In genomic region chr12:80507041-80507745, GRCm38 (mm10) we compare ENCODE assay signal across 8 mouse cellular contexts. TPM values are rescaled to one million over a fixed set of nuclear protein-coding genes. Genes with fewer than 3 reads are reported as not detected.
DNase-seq lines count a peak whose midpoint lies in the region; ATAC-seq and TF ChIP-seq lines count a peak whose summit lies in the region.
"Had no signal": no experiment of that assay in that cellular context is flagged by ENCODE, and none has a peak within 500 bp of the region (broad histone marks: within the 10 kb centered on the region; RNA-seq: fewer than 3 reads in every experiment).

No protein-coding gene starts in this region.

- no peak for ATAC-seq in neural tube, embryonic 13.5 days (ENCODE audit: low read depth)
- ATAC-seq in neural tube, embryonic 15.5 days (ENCODE audit: low FRiP score), result no peak
- peak; percentile 57 for ATAC-seq in kidney, embryonic 16.5 days (ENCODE audit: low FRiP score, low TSS enrichment)
- no peak for ATAC-seq in stomach, postnatal 0 days (ENCODE audit: low FRiP score, low TSS enrichment)
- no peak for ATAC-seq in forebrain, embryonic 14.5 days
- no peak for ATAC-seq in forebrain, embryonic 11.5 days (replicated peaks; ENCODE audit: low FRiP score)

- DNase-seq in gastrocnemius, postnatal 14 days, result peak; percentile 51
- DNase-seq in stomach, postnatal 0 days (ENCODE audit: low spot score), result no peak
- DNase-seq in forebrain, embryonic 14.5 days (ENCODE audit: low spot score), result no peak
- DNase-seq in forebrain, embryonic 11.5 days (ENCODE audit: low spot score), result no peak

- H3K9ac ChIP-seq in neural tube, embryonic 13.5 days, result no peak overlapping the region
- no peak overlapping the region for H3K9ac ChIP-seq in neural tube, embryonic 15.5 days (replicated peaks)
- H3K9ac ChIP-seq in kidney, embryonic 16.5 days (replicated peaks; ENCODE audit: low read length), result no peak overlapping the region
- H3K9ac ChIP-seq in stomach, postnatal 0 days (ENCODE audit: low read length), result no peak overlapping the region
- H3K9ac ChIP-seq in forebrain, embryonic 14.5 days (ENCODE audit: low read length), result no peak overlapping the region
- H3K9ac ChIP-seq in forebrain, embryonic 11.5 days (ENCODE audit: low read length), result no peak overlapping the region
- H3K9ac ChIP-seq: heart, embryonic 15.5 days had no signal

- H3K4me3 ChIP-seq in neural tube, embryonic 13.5 days, result no peak overlapping the region
- H3K4me3 ChIP-seq in neural tube, embryonic 15.5 days (replicated peaks), result no peak overlapping the region
- H3K4me3 ChIP-seq in kidney, embryonic 16.5 days (ENCODE audit: low read length), result no peak overlapping the region
- H3K4me3 ChIP-seq in stomach, postnatal 0 days (ENCODE audit: low read depth, low read length), result no peak overlapping the region
- H3K4me3 ChIP-seq in forebrain, embryonic 14.5 days (ENCODE audit: low read depth, low read length), result no peak overlapping the region
- no peak overlapping the region for H3K4me3 ChIP-seq in forebrain, embryonic 11.5 days (ENCODE audit: low read depth, low read length)
- H3K4me3 ChIP-seq: heart, embryonic 15.5 days had no signal

- no peaks in the 10 kb centered on the region for H3K27me3 ChIP-seq in neural tube, embryonic 13.5 days
- H3K27me3 ChIP-seq in neural tube, embryonic 15.5 days (replicated peaks), result no peaks in the 10 kb centered on the region
- no peaks in the 10 kb centered on the region for H3K27me3 ChIP-seq in kidney, embryonic 16.5 days (ENCODE audit: insufficient read depth, low read length)
- H3K27me3 ChIP-seq in stomach, postnatal 0 days (ENCODE audit: control insufficient read depth, insufficient read depth, low read length), result no peaks in the 10 kb centered on the region
- H3K27me3 ChIP-seq in forebrain, embryonic 14.5 days (replicated peaks; ENCODE audit: control insufficient read depth, insufficient read depth, low read length), result no peaks in the 10 kb centered on the region
- H3K27me3 ChIP-seq in forebrain, embryonic 11.5 days (ENCODE audit: control insufficient read depth, insufficient read depth, low read length), result no peaks in the 10 kb centered on the region
- H3K27me3 ChIP-seq: heart, embryonic 15.5 days had no signal

- intact Hi-C loops in gastrocnemius, postnatal 14 days (cut with DNase I; ENCODE audit: low total_unique reads), result no loop called here

- H3K27ac ChIP-seq in neural tube, embryonic 13.5 days (replicated peaks), result 0 out of 2 replicates have a peak overlapping the region, but pooled peaks have one; percentile 28
- no peak overlapping the region for H3K27ac ChIP-seq in neural tube, embryonic 15.5 days (replicated peaks)
- H3K27ac ChIP-seq in kidney, embryonic 16.5 days (ENCODE audit: low read length), result 0 out of 2 replicates have a peak overlapping the region, but pooled peaks have one; percentile 18
- H3K27ac ChIP-seq in stomach, postnatal 0 days (replicated peaks), result no peak overlapping the region
- H3K27ac ChIP-seq in forebrain, embryonic 14.5 days (ENCODE audit: low read depth, low read length), result no peak overlapping the region
- H3K27ac ChIP-seq in forebrain, embryonic 11.5 days (ENCODE audit: low read depth, low read length), result no peak overlapping the region
- H3K27ac ChIP-seq: heart, embryonic 15.5 days had no signal

- peaks cover 11% of the 10 kb centered on the region for H3K4me1 ChIP-seq in neural tube, embryonic 13.5 days (replicated peaks)
- 0 out of 2 replicates have a peak, but pooled peaks cover 4% of the 10 kb centered on the region for H3K4me1 ChIP-seq in neural tube, embryonic 15.5 days
- H3K4me1 ChIP-seq in kidney, embryonic 16.5 days (ENCODE audit: insufficient read depth, low read length), result peaks cover 13% of the 10 kb centered on the region
- H3K4me1 ChIP-seq in stomach, postnatal 0 days (replicated peaks; ENCODE audit: control insufficient read depth, insufficient read depth), result no peaks in the 10 kb centered on the region
- no peaks in the 10 kb centered on the region for H3K4me1 ChIP-seq in forebrain, embryonic 14.5 days (ENCODE audit: control insufficient read depth, insufficient read depth, low read length)
- no peaks in the 10 kb centered on the region for H3K4me1 ChIP-seq in forebrain, embryonic 11.5 days (replicated peaks; ENCODE audit: control insufficient read depth, insufficient read depth, low read length)
- H3K4me1 ChIP-seq: heart, embryonic 15.5 days had no signal

- no peaks in the 10 kb centered on the region for H3K9me3 ChIP-seq in neural tube, embryonic 13.5 days
- no peaks in the 10 kb centered on the region for H3K9me3 ChIP-seq in neural tube, embryonic 15.5 days (replicated peaks)
- H3K9me3 ChIP-seq in kidney, embryonic 16.5 days (ENCODE audit: low read length), result no peaks in the 10 kb centered on the region
- no peaks in the 10 kb centered on the region for H3K9me3 ChIP-seq in stomach, postnatal 0 days (ENCODE audit: control insufficient read depth, low read length)
- no peaks in the 10 kb centered on the region for H3K9me3 ChIP-seq in forebrain, embryonic 14.5 days (replicated peaks; ENCODE audit: control insufficient read depth, low read length)
- no peaks in the 10 kb centered on the region for H3K9me3 ChIP-seq in forebrain, embryonic 11.5 days (ENCODE audit: control insufficient read depth, low read length)
- H3K9me3 ChIP-seq: heart, embryonic 15.5 days had no signal

- H3K36me3 ChIP-seq in neural tube, embryonic 13.5 days, result no peaks in the 10 kb centered on the region
- no peaks in the 10 kb centered on the region for H3K36me3 ChIP-seq in neural tube, embryonic 15.5 days
- H3K36me3 ChIP-seq in kidney, embryonic 16.5 days (ENCODE audit: insufficient read depth, low read length), result no peaks in the 10 kb centered on the region
- H3K36me3 ChIP-seq in stomach, postnatal 0 days (ENCODE audit: control insufficient read depth, insufficient read depth, low read length), result no peaks in the 10 kb centered on the region
- H3K36me3 ChIP-seq in forebrain, embryonic 14.5 days (ENCODE audit: control insufficient read depth, insufficient read depth, low read length), result no peaks in the 10 kb centered on the region
- no peaks in the 10 kb centered on the region for H3K36me3 ChIP-seq in forebrain, embryonic 11.5 days (ENCODE audit: control insufficient read depth, insufficient read depth, low read length)
- H3K36me3 ChIP-seq: heart, embryonic 15.5 days had no signal

- no peak overlapping the region for H3K4me2 ChIP-seq in neural tube, embryonic 13.5 days
- H3K4me2 ChIP-seq in neural tube, embryonic 15.5 days, result no peak overlapping the region
- no peak overlapping the region; the same call in 1 of the 2 replicates for H3K4me2 ChIP-seq in kidney, embryonic 16.5 days (replicated peaks; ENCODE audit: low read depth, low read length)
- H3K4me2 ChIP-seq in stomach, postnatal 0 days (replicated peaks; ENCODE audit: low read depth), result no peak overlapping the region
- H3K4me2 ChIP-seq in forebrain, embryonic 14.5 days (ENCODE audit: low read length), result no peak overlapping the region
- H3K4me2 ChIP-seq in forebrain, embryonic 11.5 days (ENCODE audit: low read depth, low read length, severe bottlenecking), result no peak overlapping the region
- H3K4me2 ChIP-seq: heart, embryonic 15.5 days had no signal

- TF ChIP-seq EP300 in stomach, postnatal 0 days (optimal IDR thresholded peaks at IDR 0.05), result no peak

- 35% methylated on average over 14 of the region's 14 CpGs for WGBS in neural tube, embryonic 13.5 days
- WGBS in neural tube, embryonic 15.5 days, result 36% methylated on average over 14 of the region's 14 CpGs
- 29% methylated on average over 14 of the region's 14 CpGs for WGBS in kidney, embryonic 16.5 days
- WGBS in stomach, postnatal 0 days, result 51% methylated on average over 14 of the region's 14 CpGs
- 72% methylated on average over 14 of the region's 14 CpGs for WGBS in forebrain, embryonic 14.5 days
- WGBS in forebrain, embryonic 11.5 days, result 73% methylated on average over 14 of the region's 14 CpGs

- 0 out of 2 replicates have a peak, but pooled peaks have one; percentile 3 for TF ChIP-seq CTCF in stomach, postnatal 0 days (IDR thresholded peaks at IDR 0.05; ENCODE audit: low read depth)

RNA-seq across cellular contexts. Expression of gene Galnt16, which starts 10.9 kb away (rescaled TPM):
- polyA plus RNA-seq in neural tube, embryonic 13.5 days (2015; fragmentation: Nextera tagmentation; extraction: Ambion mirVana), result 27.9 and 28.9 TPM in 2 replicates
- 32.9 and 35.0 TPM in 2 replicates for polyA plus RNA-seq in neural tube, embryonic 15.5 days (2015; fragmentation: Nextera tagmentation; extraction: Ambion mirVana)
- total RNA-seq in gastrocnemius, postnatal 14 days (2021), result 10 to 100 TPM in 1 of 2 experiments, 1 to 10 TPM in 1; 8.9 to 11.1 TPM
- 8.3 and 9.0 TPM in 2 replicates for polyA plus RNA-seq in kidney, embryonic 16.5 days (2015; fragmentation: Nextera tagmentation; extraction: Ambion mirVana)
- polyA plus RNA-seq in stomach, postnatal 0 days (2015; fragmentation: Nextera tagmentation; extraction: Ambion mirVana), result 6.1 and 6.3 TPM in 2 replicates
- polyA plus RNA-seq in forebrain, embryonic 14.5 days (2014; fragmentation: Nextera tagmentation; extraction: Ambion mirVana), result 14.7 and 14.8 TPM in 2 replicates
- 19.9 and 20.3 TPM in 2 replicates for polyA plus RNA-seq in forebrain, embryonic 11.5 days (2014; fragmentation: Nextera tagmentation; extraction: Ambion mirVana)

RNA-seq across cellular contexts. Expression of gene Exd2, which starts 44.3 kb away (rescaled TPM):
- 47.7 and 51.4 TPM in 2 replicates for polyA plus RNA-seq in neural tube, embryonic 13.5 days (2015; fragmentation: Nextera tagmentation; extraction: Ambion mirVana)
- polyA plus RNA-seq in neural tube, embryonic 15.5 days (2015; fragmentation: Nextera tagmentation; extraction: Ambion mirVana), result 43.4 and 50.1 TPM in 2 replicates
- 10 to 100 TPM; 21.4 to 27.0 TPM for total RNA-seq in gastrocnemius, postnatal 14 days (2021)
- 31.2 and 34.8 TPM in 2 replicates for polyA plus RNA-seq in kidney, embryonic 16.5 days (2015; fragmentation: Nextera tagmentation; extraction: Ambion mirVana)
- polyA plus RNA-seq in stomach, postnatal 0 days (2015; fragmentation: Nextera tagmentation; extraction: Ambion mirVana), result 9.0 and 10.6 TPM in 2 replicates
- 43.2 and 51.3 TPM in 2 replicates for polyA plus RNA-seq in forebrain, embryonic 14.5 days (2014; fragmentation: Nextera tagmentation; extraction: Ambion mirVana)
- 49.5 and 51.7 TPM in 2 replicates for polyA plus RNA-seq in forebrain, embryonic 11.5 days (2014; fragmentation: Nextera tagmentation; extraction: Ambion mirVana)

Comparison
In these comparisons a context has a peak if more than half of its experiments do, and no peak if none do; other contexts are left out.
1. H3K27ac ChIP-seq: peak in neural tube, embryonic 13.5 days (single experiment) and kidney, embryonic 16.5 days (single experiment); none in neural tube, embryonic 15.5 days (single experiment), stomach, postnatal 0 days (single experiment), forebrain, embryonic 14.5 days (single experiment) and forebrain, embryonic 11.5 days (single experiment).